Mouse (Mus musculus) kidney, embryonic 14.5 days (tissue): ENCODE results near the gene Vamp8. TPM values are rescaled to one million over a fixed set of nuclear protein-coding genes. Genes with fewer than 3 reads are reported as not detected.

Source experiments
- ATAC-seq: fragments of 200-750 bp; cut with Nextera tagmentation; 2 replicates; pipeline ENCODE4 v1.8.0; 2017; ENCODE audit warnings: moderate number of reproducible peaks, mild to moderate bottlenecking, moderate TSS enrichment, moderate library complexity; ENCODE audit not compliant: low FRiP score, low TSS enrichment
- H3K27ac ChIP-seq: fragments of 300-500 bp; sonication (generic); 2 replicates; pipeline ENCODE4 v1.5.1; 2014; ENCODE audit warnings: low read depth, mild to moderate bottlenecking, low read length, moderate library complexity, mixed read lengths
- H3K27me3 ChIP-seq: fragments of 300-500 bp; sonication (generic); 2 replicates; pipeline ENCODE4 v1.6.1; 2014; ENCODE audit warnings: mild to moderate bottlenecking, low read length; ENCODE audit not compliant: control insufficient read depth, insufficient read depth
- H3K36me3 ChIP-seq: fragments of 300-500 bp; sonication (generic); 2 replicates; pipeline ENCODE4 v1.6.1; 2014; ENCODE audit warnings: low read length, mixed read lengths; ENCODE audit not compliant: control insufficient read depth, insufficient read depth
- H3K4me1 ChIP-seq: fragments of 300-500 bp; sonication (generic); 2 replicates; pipeline ENCODE4 v1.6.1; 2014; ENCODE audit warnings: low read length, mixed read lengths; ENCODE audit not compliant: control insufficient read depth, insufficient read depth
- H3K4me2 ChIP-seq: fragments of 300-500 bp; sonication (generic); replicated peaks from 2 replicates; pipeline ENCODE4 v1.6.1; 2014; ENCODE audit warnings: low read depth, mild to moderate bottlenecking, low read length
- H3K4me3 ChIP-seq: fragments of 300-500 bp; sonication (generic); 2 replicates; pipeline ENCODE4 v1.5.1; 2014; ENCODE audit warnings: mild to moderate bottlenecking, low read length
- H3K9ac ChIP-seq: fragments of 300-500 bp; sonication (generic); 2 replicates; pipeline ENCODE4 v1.6.1; 2014; ENCODE audit warnings: low read depth, mild to moderate bottlenecking, low read length, moderate library complexity
- H3K9me3 ChIP-seq: fragments of 300-500 bp; sonication (generic); 2 replicates; pipeline ENCODE4 v1.6.1; 2016; ENCODE audit warnings: low read length; ENCODE audit not compliant: control insufficient read depth
- WGBS: fragments of 180-500 bp; shearing (Covaris S2); extraction: QIAGEN DNeasy Blood & Tissue Kit; methylation state at CpG from one replicate; pipeline ENCODE4 v1.1.7; 2014; 5-methylcytosine and 5-hydroxymethylcytosine counted together
- polyA plus RNA-seq: library from polyadenylated mRNA; unstranded; fragments of >200 nt; fragmentation: Nextera tagmentation; extraction: Ambion mirVana; gene quantifications from 2 replicates; pipeline ENCODE4 v1.2.1, GENCODE M21; 2014

Vamp8 gene
- polyA plus RNA-seq, 1 experiment from 2014 or later: 114 TPM

DNA sequence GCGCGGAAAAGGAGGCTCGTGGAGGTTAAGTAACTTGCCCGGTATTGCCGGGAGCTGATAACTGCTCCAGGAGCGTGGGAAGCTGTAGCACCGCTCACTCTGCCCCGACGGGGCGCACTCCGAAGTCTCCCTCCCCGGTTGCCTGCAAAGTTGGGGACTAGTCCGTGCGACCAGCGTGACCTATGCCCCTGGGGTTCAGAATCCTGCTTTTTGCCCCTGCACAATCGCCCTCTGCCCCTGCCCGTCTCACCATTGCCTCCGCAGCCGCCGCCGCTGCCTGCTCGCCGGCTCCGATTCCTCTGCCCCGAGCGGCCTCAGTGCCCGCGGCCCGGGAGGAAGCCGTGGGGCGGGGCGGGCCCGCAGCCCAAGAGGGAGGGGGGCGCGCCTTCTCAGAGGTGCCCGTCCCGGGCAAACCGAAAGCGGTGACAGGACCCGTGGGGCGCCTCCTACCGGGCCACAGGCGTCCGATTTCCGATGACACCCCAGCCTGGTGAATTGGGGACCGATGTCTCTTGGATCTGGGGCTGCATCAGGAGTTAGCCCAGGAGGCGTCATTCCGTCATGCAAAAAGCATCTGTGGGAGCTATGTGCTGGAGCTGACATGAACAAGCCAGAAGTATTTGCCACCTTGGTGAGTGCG is 10.3 kb downstream of the Vamp8 start, which contains the start of gene Vamp5:
Gene Vamp5, minus strand, starts transcription at position 338 of the 640 bp plus-strand sequence.
- Histone ChIP-seq H3K4me2 (peak within 1 kb of the TSS; percentile 58), H3K36me3 (peaks cover 3% of the 10 kb centered on the region), H3K4me1 (no peaks in the 10 kb centered on the region), H3K9me3 (no peaks in the 10 kb centered on the region), H3K4me3 (peak within 1 kb of the TSS; percentile 45), H3K9ac (peak within 1 kb of the TSS; percentile 53), H3K27ac (peak within 1 kb of the TSS; percentile 21; the same call in 1 of the 2 replicates), H3K27me3 (peaks cover 11% of the 10 kb centered on the region; the same call in 1 of the 2 replicates)
- WGBS: 2% methylated on average over 48 of the region's 49 CpGs
- ATAC-seq: peak; percentile 74

DNA sequence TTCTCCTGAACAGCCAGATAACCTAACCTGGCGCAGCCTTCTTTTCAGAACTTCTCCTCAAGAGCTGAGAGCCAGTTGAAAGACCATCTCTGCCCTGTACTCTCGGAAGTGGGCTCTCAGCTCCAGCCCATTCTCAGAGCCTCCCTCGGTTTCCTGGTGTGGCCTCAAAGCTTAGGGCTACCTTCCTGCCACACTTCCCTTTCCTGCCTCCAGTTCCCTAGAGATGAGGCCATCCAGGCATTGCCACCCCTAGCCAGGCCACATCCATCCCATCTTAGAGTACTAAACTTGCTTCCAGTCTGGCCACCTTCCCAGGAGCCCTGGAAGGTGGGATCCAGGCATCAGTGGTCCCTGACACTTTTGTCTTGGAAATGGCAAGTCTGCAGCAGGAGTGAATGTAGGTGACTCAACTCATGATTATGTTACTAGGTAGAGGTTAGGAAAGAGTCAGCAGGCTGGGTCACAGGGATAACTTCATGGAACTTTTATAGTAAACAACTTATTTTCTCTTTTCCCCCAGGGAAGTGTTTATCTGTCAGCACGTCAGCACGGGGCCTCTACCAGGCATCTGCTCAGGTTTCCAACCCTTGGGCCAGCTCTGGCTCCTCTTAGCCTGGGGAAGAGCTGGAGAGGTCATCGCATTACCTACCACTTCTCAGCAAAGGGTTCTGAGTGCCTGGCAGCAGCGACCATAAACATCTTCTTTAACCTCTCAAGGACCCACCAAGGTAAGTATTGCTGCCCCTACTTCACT is 10.9 kb downstream of the Vamp8 start:
- Histone ChIP-seq H3K4me2 (peak overlapping the region; percentile 58), H3K9ac (peak overlapping the region; percentile 53; the same call in 1 of the 2 replicates), H3K27me3 (peaks cover 11% of the 10 kb centered on the region; the same call in 1 of the 2 replicates), H3K36me3 (no peaks in the 10 kb centered on the region), H3K4me1 (no peaks in the 10 kb centered on the region), H3K4me3 (peak overlapping the region; percentile 45), H3K9me3 (no peaks in the 10 kb centered on the region), H3K27ac (peak overlapping the region; percentile 21; the same call in 1 of the 2 replicates)
- 41% methylated on average over 7 of the region's 7 CpGs for WGBS
- ATAC-seq: no peak; the same call in 1 of the 2 replicates

DNA sequence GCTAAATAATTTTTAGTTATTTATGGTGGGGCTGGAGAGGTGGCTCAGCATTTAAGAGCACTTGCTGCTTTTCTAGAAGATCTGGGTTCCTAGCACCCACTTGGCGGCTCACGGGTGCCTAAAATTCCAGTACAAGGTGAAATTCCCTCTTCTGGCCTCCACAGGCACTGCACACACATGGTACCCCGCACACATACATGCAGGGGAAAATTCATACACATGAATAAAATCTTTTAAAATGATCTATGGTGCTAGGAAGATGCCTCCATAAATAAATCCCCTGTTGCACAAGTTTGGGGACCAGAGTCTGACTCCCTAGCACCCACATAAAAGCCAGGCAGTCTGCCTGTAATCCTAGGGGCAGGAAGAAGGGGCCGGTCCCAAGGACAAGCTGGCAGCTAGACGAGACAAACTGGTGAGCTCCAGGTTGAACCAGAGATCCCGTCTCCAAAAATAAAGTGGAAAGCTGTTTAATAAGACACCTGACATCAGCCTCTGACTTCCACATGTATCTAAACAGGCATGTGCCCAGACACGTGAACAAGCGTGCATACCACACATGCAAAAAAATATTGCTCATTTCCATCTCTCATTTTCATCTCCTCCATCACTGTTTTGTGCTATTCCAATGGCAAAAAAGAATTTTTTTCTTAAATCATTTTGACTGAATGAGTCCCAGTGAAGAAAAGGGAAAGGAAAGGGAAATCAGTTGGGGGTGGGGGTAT is 11.8 kb downstream of the Vamp8 start:
- Histone ChIP-seq H3K4me1 (no peaks in the 10 kb centered on the region), H3K4me3 (no peak overlapping the region; the same call in 1 of the 2 replicates), H3K27me3 (peaks cover 11% of the 10 kb centered on the region; the same call in 1 of the 2 replicates), H3K9me3 (no peaks in the 10 kb centered on the region), H3K9ac (no peak overlapping the region), H3K4me2 (no peak overlapping the region; the same call in 1 of the 2 replicates), H3K27ac (no peak overlapping the region), H3K36me3 (no peaks in the 10 kb centered on the region)
- 88% methylated on average over 8 of the region's 8 CpGs for WGBS
- ATAC-seq: no peak

DNA sequence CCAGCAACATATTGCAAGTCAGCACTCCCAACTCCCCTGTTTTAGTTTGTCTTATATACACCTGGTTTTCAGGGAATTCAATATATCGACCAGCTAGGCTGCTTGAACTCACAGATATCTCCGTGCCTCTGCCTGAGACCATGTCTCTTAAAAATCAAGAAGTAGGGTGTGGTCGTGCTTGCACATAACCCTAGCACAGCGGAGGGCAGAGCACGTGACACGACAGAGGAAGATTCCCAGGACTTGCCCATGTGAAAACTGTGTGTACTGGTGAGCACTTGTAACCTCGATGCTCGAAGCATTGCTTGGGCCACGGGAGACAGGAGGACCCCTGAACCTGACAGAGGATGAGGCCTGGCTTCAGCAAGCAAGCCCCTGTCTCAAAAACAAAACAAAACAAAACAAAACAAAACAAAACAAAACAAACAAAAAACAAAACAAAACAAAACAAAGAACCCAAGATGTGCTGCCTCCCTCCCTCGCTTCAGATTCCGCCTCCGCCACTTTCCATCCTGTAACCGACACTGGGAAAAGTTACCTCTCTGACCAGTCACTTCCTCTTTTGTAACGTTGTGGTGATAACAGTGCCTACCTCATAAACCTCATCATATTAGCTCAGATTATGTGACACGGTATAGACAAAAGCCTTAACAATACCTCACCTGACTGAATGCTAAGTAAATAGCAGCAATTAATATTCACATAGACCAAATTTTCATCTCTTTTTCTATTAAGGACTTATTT is 15.5 kb downstream of the Vamp8 start:
- Histone ChIP-seq H3K36me3 (no peaks in the 10 kb centered on the region), H3K4me2 (no peak overlapping the region), H3K27ac (no peak overlapping the region), H3K4me3 (no peak overlapping the region), H3K27me3 (peaks cover 8% of the 10 kb centered on the region; the same call in 1 of the 2 replicates), H3K4me1 (no peaks in the 10 kb centered on the region), H3K9ac (no peak overlapping the region), H3K9me3 (no peaks in the 10 kb centered on the region)
- no peak for ATAC-seq
- 77% methylated on average over 15 of the region's 15 CpGs for WGBS

DNA sequence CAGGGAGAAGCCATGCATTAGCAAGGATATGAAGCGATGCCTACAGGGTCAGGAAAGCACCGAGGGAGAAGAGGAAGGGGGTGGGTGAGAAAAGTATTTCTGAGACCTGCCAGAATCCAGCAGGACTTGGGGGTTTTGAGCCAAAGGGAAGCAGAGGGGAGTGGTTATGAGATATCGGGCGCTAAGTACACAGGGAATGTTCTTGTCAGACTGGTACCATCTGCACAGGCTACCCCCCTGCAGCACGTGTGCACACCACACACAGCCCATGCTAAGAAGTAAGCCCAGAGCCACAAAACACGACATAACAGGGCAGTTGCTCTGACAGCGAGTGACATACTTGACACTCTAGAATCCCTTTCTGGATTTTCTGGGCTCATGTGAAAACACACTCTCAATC is 16.3 kb downstream of the Vamp8 start:
- Histone ChIP-seq H3K27me3 (peaks cover under 1% of the 10 kb centered on the region; the same call in 1 of the 2 replicates), H3K36me3 (no peaks in the 10 kb centered on the region), H3K27ac (no peak overlapping the region), H3K9me3 (no peaks in the 10 kb centered on the region), H3K4me2 (no peak overlapping the region), H3K9ac (no peak overlapping the region), H3K4me1 (no peaks in the 10 kb centered on the region), H3K4me3 (no peak overlapping the region)
- 72% methylated on average over 7 of the region's 7 CpGs for WGBS
- no peak for ATAC-seq

DNA sequence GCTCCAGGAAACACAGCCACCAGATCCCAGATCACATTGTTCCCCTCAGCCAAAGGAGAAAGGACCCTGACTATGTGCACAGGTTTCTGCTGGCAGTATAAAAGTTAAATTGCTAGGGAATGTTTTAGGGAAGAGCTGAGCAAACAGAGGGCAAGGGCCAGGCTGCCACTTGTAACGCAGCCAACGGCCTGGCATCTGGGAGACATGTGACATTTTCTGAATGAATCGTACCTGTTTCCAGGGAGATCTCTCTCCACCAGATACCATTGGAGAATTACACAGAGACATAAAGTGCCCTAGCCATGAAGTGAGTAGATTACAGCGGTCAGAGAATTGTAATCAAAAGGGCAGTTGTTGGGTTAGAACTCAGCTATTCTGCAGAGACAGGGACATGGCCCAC is 17.3 kb downstream of the Vamp8 start:
- H3K4me1 ChIP-seq: no peaks in the 10 kb centered on the region
- no peak overlapping the region for H3K4me3 ChIP-seq
- no peaks in the 10 kb centered on the region for H3K27me3 ChIP-seq
- 87% methylated on average over 4 of the region's 4 CpGs for whole genome bisulfite sequencing
- H3K9ac ChIP-seq: no peak overlapping the region
- no peaks in the 10 kb centered on the region for H3K36me3 ChIP-seq
- ATAC-seq: no peak
- H3K9me3 ChIP-seq: no peaks in the 10 kb centered on the region
- no peak overlapping the region for H3K4me2 ChIP-seq
- H3K27ac ChIP-seq: no peak overlapping the region

DNA sequence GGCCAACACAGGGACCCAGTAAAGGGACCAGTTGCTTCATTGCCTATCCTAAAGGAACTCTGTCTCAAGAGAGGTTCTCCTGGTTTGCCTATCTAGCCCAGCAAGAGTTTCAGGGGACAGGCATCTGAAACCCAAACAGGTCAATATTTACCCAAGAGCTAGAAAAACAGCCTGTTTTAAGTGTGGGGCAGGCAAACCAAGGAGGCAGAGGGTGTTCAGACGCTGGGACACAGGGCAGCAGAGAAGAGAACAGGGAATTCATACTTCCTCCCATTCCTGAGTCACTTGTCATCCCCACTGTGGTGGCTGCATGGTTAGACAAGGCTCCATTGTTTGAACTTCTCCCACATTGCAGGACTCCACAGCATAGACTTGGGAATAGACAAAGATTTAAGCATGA is 18.9 kb downstream of the Vamp8 start:
- H3K4me2 ChIP-seq: no peak overlapping the region
- 26% methylated on average over 1 of the region's 1 CpGs for WGBS
- H3K4me1 ChIP-seq: no peaks in the 10 kb centered on the region
- H3K27ac ChIP-seq: no peak overlapping the region
- no peaks in the 10 kb centered on the region for H3K27me3 ChIP-seq
- no peaks in the 10 kb centered on the region for H3K9me3 ChIP-seq
- ATAC-seq: no peak
- no peaks in the 10 kb centered on the region for H3K36me3 ChIP-seq
- no peak overlapping the region for H3K4me3 ChIP-seq
- no peak overlapping the region for H3K9ac ChIP-seq

DNA sequence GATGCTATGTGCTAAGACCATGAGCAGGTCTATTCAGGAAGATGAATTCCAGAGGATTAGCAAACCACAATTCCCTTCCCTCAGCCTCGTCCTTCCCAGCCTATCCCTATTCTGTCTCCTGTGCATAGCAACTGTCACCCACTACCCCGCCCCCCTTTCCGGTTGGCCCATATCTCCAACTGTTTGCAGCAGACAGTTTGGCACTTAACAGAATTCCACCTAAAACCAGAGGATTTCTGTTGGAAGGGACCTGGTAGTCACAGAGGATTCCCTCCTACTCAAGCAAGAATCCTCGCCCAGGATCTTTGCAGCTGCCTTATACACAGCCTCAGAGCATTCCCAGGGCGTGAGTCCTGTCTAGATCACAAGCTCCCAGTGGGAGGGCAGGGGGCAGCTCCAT is 19.4 kb downstream of the Vamp8 start:
- Histone ChIP-seq H3K27ac (no peak overlapping the region), H3K4me3 (no peak overlapping the region), H3K4me1 (no peaks in the 10 kb centered on the region), H3K9me3 (no peaks in the 10 kb centered on the region), H3K27me3 (no peaks in the 10 kb centered on the region), H3K36me3 (no peaks in the 10 kb centered on the region), H3K9ac (no peak overlapping the region), H3K4me2 (no peak overlapping the region)
- ATAC-seq: no peak
- WGBS: 59% methylated on average over 5 of the region's 5 CpGs
